Mouse (Mus musculus) adrenal gland, adult (tissue): ENCODE measurements around the gene Lcn5.

Source experiments
- DNase-seq, 2 experiments: peaks; one replicate each; pipeline ENCODE4 v3.0.0; 2022 to 2023; ENCODE audit warnings: low spot score in 1 of 2; ENCODE audit not compliant: inconsistent age in 2 of 2

Lcn5 gene

DNA sequence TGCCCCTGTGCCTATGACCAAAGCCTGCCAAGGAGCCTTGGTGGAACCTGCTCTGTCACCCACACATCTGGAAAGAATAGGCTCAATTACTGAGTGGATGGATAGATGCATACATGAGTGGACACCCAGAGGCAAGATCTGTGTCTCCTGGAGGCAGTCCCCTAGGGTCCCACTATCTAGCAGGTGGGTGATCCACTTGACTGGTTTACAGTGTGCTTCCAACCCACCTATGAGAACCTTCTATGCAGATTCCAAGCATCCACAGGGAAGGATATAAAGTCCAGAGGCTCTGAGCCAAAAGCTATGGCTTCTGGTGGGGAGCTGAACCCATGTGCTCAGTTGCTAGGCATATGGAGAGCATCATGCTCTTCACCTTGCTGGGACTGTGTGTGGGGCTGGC is at the start of gene Lcn5:
Gene Lcn5 (plus strand): TSS at position 301 of the 400 bp plus-strand sequence.
- DNase-seq, result no peak

DNA sequence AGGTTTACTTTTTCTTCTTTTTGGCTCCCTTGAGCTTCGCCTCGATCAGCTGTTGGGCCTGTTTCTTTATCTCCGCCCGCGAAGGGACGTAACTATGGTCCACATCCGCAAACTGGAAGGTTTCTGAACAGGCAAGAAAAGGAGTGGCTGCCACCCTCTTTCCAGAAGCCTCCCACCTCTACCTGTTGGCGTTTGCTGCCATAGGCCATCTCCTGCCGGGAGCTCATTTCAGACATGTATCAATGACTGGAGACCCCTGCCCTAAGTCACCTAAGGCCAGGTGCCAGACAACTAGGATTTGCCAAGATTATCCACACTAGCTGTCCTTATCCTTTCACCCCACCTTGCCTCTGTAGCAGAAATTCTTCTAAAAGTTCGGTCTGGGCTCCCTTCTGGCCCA is 49.1 kb upstream of the Lcn5 start:
- DNase-seq, result no peak

DNA sequence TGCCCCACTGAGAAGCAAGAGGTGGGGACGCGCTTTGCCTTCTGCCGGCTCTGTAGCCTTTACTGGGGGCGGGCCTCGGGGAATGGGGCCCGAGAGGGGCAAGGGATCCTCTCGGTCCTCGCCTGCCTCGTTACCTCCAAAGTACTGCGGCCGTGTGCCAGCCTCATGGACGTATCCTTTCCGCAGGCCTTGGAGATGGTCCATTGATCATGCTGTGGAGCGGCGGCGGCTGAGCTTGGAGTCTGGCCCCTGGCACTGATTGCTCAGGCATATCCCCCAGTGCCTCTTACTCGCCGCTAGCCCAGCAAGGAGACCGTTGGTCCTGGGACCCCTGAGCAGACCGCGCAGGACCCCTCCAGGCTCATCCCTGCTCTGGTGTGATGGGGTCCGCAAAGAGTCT is 41.4 kb upstream of the Lcn5 start:
- DNase-seq, result no peak

DNA sequence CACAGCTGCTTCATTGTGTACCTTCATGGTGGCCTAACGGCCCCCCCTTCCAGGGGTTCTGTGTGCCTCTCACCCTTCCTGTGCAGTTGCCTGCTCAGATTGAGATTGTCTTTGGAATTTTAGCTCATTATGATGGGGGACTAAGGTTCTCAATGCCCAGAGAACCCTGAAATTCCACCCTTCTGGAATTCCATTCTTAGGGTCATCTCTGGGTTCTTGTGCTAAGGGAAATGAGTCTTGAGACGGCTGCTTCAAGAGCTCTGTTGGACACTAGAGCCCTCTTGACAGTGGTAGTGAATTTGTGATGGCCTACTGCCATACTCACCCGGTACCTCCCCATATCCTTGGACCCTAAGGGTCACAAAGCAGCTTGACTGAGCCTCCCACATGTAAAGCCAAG is 40.2 kb upstream of the Lcn5 start, which contains the start of gene Ccdc183:
Gene Ccdc183 (minus strand): TSS at position 101 of the 400 bp plus-strand sequence.
- DNase-seq, result no peak

DNA sequence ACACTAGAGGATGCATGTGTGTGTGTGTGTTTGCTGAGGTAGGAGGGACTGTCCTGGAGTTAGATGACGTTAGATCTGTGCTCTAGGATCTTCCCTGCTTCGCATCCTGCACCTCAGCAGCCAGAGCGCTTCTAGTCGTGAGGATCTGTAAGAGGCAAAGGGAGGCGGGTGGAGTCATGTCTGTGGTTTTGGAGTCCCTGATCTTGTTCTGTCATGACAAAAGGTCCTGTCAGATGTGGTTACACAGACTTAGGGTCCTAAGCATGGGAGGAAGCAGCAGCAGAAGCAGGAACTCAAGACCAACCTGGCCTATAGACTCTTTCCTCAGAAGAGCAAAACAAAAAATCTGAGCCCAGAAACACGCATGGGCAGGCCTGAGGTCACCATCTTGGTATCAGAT is 37.4 kb upstream of the Lcn5 start:
- no peak for DNase-seq

DNA sequence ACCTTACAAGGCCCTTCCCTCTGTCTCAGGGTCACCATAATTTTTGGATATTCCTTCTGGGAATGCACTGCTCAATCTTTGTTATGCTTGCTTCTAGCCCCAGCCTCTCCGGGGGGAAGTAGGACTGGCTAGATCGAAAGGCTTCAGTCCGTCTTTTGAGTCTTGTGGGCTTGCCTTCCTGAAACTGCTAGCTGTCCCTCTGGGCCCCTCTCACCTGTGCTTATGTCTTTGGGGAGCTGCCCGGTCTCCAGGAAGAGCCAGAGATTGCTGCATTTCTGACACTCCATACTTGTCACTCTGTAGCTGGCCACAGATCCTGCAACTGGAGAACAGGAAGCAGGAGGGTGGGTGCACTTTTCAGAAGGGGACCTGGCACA is 36.9 kb upstream of the Lcn5 start:
- DNase-seq, result no peak

DNA sequence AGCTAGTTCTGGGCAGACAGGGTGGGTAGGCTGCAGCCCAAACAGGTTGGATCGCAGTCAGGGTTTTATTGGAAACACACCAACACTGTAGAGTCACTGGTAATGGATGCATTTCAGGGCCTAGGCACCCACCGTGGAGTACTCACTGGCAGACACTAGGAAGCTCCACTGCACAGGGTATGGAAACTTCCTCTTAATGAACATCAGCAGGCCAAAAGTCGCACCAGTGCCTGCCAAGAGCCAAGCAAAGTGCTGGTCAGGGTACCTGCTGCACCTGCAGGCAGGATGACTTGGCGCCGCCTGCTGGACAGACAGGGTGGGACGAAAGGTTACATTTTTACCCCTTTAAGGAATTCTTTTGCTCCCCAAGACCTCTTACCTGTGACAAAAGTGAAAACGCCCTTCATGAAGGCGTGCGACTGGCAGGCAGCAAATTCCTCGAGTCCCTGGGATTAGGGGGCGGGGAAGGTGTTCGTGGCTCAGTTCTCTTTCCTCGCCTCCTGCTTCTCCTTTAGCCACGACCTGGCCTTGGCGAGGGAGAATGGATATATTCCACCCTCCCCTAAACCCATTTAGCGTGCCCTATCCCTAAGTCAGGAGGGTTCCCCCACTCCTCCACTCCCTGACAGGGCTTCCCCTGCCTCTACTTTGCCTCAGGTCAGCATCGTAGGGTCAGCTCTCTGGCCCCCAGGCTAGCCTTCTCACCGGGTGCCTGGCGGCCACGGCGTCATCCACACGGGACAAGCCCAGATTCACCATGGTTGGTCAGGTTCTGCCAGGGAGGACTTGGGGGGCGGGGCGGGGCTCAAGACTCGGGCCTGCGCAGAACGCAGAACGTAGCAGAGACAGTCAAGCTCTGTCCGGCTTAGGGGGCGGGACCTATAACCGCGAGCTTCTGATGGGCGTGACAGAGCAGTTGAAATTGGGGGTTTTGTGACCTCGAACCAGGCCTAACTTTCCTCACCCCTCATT is 36.2 kb upstream of the Lcn5 start, which contains the start of gene Tmem141:
Gene Tmem141 (minus strand): TSS at position 777 of the 972 bp plus-strand sequence.
- peak; percentile 95 to 97 for DNase-seq

DNA sequence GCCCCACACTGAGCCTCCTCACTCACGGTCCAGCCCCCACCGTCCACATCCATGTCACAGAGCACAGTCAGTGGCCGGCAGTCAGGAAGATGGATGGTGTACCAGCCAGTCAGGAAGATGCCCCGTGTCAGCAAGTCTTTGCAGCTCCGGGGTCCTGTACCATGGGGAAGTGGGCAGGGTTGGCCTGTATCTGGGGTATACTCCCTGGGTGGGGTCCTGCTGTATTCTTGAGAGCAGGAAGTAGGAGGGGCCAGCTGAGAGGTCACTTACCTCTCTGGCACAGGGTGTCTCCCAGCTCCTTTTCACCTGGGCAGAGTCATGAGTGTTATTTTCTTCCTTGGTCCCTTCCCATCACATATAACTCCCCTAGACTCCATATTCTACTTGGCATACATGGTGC is 31.8 kb upstream of the Lcn5 start:
- no peak for DNase-seq

DNA sequence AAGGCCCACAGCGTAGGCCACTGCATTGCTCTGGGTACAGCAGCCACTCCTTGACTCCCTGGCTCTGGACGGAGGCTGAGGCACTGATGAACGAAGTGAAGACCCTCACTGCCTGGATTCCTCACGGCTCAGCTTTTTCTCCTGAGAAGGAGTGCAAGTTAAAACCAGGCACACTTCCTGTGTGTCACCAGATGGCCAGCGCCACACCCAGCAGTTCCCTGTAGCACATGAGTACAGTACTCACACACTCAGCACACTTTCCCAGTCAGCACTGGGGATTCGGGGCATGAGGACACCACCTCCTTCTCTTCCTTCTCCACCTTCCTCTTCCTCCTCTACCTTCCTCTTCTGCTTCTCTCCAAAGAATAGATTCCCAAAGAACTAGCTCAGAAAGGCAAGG is 29.9 kb upstream of the Lcn5 start, which contains the start of gene Fcna:
Gene Fcna (minus strand): TSS at position 220 of the 400 bp plus-strand sequence.
- no peak for DNase-seq

DNA sequence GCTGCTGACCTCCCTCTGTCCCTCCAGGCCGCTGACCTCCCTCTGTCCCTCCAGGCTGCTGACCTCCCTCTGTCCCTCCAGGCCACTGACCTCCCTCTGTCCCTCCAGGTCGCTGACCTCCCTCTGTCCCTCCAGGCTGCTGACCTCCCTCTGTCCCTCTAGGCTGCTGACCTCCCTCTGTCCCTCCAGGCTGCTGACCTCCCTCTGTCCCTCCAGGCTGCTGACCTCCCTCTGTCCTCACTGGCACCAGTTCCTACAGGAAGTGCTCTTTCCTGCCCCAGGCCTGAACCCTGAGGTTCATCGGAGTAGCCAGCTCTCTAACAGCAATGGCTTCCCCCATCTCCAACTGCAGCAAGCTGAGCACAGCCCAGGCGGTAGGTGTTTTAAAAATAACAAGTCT is 29.0 kb upstream of the Lcn5 start:
- DNase-seq, result peak in 1 of 2 experiments; percentile 58

DNA sequence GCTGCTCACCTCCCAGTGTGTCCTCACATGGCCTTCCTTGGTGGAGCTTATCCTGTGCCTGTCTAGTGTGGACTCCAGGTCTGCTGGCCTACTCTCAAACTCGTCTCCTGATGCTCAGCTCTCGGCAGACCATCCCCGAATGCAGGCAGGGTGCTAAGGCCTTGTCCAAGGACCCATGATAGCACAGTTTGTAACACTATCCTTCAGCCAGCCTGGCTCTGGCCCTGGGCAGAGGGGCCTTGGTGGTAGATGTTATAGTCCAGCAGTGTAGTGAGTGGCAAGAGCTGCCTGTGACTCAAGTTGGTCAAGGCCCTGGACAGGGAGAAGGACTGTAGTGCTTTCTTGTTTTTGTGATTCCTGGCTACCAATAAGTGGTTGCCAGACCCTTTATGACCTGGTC is 24.1 kb upstream of the Lcn5 start:
- DNase-seq, result peak; percentile 60 to 88

DNA sequence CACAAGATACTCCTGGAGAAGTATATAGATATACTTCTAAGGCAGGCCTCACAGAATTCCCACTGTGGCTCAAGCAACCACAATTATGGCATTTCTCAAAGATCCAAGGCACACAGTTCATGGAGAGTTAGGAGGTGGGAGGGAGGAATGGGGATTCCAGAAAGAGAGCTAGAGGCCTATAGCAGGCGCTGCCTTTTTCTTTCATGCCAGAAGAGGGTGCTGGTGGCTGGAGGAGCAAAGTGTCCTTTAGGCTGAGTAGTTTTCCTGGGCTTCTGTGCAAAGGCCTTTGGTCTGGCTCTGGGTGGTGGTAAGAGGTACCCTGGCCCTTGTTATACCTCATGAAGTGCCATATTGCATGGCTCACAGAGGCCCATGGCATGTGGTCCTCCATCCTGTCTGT is 23.7 kb upstream of the Lcn5 start:
- DNase-seq, result peak in 1 of 2 experiments; percentile 81

DNA sequence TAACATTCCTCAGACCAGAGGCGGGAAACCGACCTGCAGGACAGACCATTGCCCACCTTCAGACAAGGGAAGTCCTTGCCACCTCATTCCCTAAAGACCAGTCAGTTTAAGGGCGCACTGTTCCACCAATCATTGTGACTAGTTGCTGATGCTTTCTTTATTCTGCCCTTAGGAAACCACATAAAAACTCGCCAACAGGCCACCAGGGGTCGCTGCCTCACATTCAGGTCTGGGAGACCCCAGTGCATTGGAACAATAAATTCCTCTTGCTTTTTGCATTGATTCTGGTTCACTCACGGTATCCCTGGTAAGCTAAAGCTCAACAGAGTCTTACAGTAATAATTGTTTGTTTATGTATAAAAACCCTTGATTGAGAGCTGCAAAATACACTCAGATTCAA is 17.9 kb upstream of the Lcn5 start:
- peak; percentile 50 to 80 for DNase-seq

DNA sequence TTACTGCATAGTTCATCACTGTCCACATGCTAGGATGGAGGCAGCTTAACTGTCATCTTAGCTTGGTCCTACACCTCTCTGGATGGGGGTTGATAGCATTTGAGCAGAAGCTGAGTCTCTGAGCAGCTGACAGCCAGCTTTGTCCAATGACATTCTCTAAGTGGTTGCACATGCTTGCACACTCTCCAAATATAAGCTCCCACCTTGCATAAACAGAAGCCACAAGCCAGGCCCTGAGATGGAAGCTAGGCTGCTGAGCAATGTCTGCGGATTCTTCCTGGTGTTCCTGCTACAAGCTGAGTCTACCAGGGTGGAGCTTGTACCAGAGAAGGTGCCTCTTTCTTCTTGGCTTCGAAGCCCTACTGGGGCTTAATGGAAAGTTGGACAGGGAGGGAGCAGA is 4.8 kb upstream of the Lcn5 start, which contains the start of gene Lcn8:
Gene Lcn8 (plus strand): TSS at position 219 of the 400 bp plus-strand sequence.
- no peak for DNase-seq

DNA sequence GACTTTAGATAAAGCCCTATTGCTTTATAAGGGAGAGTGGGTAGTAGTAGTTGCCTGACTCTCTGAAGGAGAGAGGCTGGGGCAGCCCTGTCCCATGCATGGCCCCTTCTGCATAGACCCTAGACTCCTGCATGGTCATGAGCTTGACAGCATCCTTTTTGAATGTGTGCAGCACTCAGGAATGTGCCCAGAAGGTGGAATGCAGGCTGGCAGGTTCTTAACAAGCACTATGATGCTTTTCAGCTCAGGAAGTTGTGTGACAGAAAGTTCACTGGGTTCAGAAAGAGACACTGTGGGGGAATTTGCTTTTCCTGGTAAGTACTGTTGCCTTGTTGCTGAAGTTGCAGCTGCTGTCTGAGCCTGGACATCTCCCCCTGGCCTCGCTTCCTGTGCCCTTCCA is 3.2 kb upstream of the Lcn5 start:
- no peak for DNase-seq

DNA sequence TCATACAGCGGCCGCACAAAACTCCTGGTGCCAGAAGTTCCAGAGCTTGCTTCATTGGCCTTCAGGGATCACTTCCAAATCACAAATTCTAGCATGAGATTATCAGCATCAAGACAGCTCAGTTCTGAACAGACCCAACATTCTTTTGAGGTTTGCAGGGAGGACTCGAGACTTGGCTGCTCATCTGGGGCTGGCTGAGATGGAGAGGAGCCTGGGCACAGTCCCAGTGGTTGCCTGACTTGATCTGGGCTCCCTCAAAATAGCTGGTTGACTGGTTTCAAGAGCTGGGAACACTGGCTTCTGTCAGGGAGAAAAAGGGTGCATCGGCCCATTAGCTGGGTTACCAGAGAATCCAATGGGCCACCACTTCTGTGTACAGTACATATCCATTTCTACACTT is 1.1 kb upstream of the Lcn5 start:
- no peak for DNase-seq

DNA sequence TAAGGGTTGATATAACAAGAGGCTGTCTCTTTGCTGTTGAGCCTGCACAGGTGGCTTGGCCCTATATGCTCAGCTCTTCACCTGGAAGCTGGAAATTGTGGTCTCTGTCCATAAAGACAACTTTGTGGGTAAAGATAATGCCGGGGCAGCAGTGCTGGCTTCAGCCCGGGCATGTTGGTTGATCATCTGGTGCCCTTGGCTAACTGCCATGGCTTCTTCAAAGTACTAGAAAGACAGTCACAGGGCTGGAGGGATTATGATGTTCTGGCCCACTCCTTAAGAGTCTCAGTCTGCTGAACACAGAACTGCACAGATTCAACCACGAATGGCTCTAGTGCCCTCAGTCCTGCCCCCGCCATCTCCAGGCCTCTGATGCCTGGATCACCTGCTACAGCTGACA is 506 bp upstream of the Lcn5 start:
- DNase-seq, result peak; percentile 49 to 83

DNA sequence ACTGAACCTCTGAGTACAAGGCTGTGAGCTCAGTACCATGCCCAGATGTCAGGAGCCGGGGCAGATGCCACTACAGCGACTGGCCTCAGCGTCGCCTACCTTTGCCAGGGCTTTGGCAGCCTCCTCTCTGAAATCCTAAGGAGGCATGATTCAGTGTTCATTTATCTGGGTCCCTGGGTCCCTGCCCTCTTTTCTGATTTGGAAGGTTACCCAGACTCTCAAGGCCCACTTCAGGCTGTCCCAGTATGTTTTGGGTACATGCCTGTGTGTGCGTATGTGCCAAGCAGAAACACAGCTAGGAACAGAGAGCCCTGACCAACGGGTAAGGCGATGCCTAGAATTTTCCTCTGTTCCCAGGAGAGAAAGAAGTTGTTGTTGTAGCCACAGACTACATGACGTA is 2.5 kb downstream of the Lcn5 start:
- peak; percentile 23 to 76 for DNase-seq

DNA sequence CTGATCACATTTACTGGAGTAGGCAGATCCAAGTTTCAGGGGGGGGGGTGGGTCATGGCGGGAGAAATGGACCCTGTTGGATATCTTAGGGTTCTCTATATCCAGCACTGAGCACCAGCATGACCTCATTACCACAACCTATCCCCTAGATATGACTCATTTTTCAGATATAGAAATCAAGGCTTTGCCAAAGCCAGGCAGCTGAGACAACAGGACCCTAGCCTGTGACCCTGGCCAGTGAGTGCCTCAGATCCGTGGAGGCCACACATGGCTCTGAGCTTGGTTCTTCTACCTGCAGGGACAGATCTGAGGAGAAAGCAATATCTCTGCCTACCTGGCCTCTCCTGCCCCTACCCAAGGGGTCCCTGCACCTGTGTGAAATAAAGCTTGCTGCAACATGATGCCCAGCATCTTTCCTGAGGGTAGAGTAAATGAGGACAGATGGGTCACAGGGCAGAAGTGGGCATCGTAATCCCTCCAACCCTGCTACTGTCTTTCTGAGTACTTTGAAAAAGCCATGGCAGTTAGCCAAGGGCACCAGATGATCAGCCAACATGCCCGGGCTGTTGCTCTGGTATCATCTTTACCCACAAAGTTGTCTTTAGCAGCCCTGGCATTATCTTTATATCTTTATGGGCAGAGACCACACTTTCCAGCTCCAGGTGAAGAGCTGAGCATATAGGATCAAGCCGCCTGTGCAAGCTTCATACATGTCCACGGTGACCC is 3.7 kb downstream of the Lcn5 start:
- DNase-seq, result peak; percentile 29 to 73

DNA sequence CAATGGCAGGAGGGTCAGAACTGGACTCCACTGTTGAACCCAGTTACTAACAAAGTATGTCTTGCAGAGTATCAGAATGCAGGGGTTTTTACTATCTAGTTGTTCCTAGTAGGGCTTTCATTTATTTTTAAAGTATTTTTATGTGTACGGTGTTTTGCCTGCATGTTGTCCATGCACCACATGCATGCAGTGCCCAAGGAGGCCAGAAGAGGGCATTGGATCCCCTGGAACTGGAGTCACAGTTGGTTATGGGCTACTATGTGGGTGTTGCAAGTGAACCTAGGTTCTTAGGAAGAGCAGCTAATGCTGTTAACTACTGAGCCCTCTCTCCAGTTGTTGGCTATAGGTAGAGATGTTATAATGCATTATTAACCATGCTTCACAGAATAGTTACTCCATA is 5.8 kb downstream of the Lcn5 start:
- peak; percentile 71 to 92 for DNase-seq

DNA sequence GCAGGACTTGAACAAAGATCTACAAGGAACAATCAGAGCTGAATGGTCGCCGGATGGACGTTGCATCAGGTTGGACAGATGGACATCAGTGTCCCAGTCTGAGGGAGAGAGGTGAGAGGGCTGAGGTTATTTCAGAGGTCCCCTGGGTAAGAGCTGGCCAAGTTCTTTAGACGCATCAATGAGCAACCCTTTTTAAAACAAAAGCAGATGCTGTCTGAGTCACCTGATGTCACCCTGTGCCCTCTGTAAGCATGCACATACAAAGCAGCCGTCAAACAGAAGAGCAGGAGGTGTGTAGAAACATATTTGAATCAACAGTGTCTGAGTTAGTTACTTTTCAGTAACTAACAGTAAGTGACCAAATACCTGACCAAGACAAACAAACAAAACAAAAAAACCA is 6.4 kb downstream of the Lcn5 start:
- no peak for DNase-seq

DNA sequence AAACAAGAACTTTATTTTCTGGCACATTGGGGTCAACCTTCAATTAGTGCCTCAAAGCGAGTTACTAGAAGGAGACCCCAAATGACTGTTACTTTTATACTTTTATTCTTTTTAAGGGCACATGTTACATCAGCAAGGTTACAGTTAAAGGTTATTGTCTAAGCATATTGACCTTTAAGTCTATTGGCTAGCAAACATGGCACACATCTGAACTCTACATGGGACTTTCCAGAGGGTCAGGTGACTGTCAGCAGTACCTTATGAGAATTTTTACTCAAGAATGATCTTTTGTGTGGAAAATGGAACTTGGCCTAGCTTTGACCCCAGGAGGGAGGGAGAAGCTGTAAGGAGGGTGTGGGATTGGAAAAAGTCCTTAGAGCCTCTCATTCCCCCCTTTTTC is 8.8 kb downstream of the Lcn5 start:
- DNase-seq, result no peak
